Mouse (Mus musculus): ENCODE data around the gene Rasgrf2. TPM values are rescaled to one million over a fixed set of nuclear protein-coding genes. Genes with fewer than 3 reads are reported as not detected.

Rasgrf2 gene
- total RNA-seq, 2 experiments from 2014 or later: 214 to 247 TPM

DNA sequence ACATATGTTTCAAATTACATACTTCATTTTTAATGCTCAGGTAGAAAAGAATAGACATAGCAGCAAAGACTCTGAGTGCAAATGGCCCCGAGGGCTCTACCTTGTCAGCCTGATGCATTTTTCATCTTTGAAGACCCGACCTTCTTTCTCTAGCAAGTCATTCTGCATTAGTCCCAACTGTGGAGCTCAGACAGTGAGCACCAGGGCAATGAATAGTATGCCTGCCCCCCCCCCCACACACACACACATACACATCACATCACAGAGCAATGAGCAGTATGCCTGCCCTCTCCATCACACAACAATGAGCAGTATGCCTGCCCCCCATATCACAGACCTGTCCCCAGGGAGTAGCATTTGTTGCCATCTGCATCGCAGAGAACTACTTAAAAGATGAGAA lies 80.2 kb downstream of the Rasgrf2 start:
- DNase-seq (ENCODE audit: low spot score in 2 of 2): no peak

DNA sequence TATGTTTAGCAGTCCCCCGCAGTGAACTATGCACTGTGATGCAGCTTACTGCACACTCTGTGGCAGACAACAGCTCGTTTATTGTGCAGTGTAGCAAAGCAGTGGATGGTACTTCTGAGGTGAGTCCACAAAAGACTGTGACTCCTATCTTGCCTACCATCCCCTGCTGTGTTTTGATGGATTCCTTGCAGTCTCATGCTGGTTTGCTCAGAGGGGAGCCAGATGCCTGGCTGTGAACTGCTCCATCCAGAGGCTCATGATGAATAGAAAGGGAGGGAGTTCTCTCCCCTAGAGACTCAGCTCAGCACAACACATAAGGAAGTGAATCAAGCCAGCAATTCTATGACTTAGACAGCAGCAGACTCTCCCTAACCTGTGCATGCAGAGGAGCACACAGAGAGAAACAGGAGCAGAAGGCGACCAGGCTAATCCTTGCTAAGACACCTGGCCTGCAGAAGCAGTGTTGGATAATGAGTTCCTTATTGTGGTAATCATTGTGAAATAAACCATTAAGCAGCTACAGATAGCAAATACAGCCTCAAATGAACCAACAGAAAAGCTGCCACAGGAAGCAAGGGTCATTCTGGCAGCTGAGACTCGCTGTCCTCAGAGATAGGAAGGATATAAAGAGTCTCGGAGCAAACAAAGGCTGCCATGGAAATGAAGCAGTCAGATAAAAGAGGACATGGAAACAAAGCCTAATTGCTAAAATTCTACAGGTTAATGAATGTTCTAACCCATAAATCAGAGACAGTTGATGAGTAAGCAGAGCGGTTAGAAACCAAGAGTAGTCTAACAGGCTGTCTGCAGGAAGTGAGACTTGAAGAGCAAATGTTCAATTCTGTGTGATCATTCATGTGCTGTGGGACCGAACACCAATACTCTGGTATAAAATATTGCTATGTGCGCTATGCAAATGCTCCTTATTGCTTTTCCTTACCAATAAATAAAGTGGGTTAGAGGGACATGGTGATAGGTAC lies 89.6 kb downstream of the Rasgrf2 start:
- DNase-seq (ENCODE audit: low spot score in 2 of 2): no peak

DNA sequence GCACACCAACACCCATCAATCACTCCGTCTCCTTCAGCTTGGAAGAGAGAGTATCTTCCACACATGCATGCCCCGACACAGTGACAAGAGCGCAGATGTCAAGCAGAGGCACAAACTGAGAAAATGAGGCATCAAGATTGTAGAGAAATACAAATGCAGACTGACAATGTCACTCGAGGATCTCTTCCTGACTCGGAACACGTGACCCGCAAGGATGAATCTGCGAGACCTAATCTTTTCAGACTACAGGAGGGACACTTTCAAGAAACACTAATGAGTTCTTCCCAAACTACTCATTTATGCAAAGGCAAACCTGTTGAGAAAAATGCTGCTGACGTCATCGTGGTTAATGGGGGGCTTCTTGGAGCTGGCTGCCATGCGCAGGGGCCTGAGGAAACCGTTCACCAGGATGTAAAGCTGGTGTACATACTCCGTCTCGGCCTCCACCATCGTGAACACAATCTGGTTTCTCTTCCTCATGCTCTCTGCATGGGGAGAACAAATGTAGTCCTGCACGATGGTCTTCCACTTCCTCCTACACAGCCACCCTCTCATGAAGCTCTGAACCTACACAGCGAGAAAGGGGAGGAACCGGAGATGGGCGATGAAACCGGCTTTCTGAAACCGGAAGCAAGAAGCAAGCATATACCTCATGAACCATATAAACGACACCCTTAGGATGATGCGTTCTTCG lies 100.9 kb downstream of the Rasgrf2 start:
- no peak for DNase-seq (ENCODE audit: low spot score in 2 of 2)

DNA sequence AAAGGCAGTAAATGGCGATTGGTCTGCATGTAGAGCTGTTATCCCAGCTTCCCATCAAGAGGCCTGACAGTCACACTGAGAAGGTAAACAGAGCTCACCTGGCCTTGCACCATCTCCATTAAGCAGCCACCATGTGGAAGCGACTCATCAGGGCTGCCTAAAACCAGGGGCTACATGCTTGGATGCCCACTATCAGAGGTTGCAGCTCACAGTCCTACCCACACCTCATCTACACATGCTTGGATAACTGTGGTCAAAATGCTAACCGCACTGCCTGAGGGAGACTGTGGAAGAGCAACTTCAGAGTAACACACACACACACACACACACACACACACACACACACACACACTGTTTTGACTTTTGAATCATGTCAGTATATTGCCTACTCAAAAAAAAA lies 101.8 kb downstream of the Rasgrf2 start:
- DNase-seq (ENCODE audit: low spot score in 2 of 2): no peak

DNA sequence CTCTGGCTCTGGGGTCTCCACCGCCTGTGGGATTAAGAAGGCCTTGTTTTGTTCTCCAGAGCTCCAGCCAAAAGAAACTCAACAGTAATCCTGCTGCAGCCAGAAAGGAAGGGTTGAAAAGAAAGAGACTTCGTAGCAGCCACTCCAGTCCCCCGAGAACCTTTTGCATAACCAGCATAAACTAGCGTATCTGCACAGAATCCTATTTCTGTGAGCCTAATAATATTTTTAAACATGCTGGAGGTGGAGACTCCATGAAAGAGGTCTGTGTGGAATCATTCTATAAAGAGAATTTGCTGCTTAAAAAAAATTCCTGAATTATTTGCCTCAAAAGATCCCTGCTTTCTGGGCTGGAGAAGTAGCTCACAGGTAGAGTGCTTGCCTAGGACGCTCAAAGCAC lies 103.5 kb downstream of the Rasgrf2 start:
- DNase-seq (ENCODE audit: low spot score in 2 of 2): no peak

DNA sequence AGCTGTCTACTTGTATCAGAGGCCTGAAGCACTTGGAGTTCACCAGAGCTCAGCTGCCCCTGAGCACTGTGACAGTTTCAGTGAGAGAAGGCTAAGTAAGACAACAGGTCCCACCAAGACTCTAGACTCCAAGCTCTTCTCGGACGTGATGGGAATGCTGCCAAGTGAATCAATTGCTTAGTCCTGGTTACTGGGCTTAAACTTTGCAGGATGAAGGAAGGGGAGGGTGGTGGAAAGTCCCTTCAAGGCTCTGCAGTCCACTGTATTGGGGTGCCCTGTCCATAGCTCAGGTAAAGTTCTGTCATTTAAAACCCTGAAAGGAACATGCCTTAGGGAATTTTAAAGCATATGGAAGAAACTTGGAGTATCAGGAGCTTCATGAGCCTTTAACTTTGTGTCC lies 104.8 kb downstream of the Rasgrf2 start:
- DNase-seq (ENCODE audit: low spot score in 2 of 2): no peak

DNA sequence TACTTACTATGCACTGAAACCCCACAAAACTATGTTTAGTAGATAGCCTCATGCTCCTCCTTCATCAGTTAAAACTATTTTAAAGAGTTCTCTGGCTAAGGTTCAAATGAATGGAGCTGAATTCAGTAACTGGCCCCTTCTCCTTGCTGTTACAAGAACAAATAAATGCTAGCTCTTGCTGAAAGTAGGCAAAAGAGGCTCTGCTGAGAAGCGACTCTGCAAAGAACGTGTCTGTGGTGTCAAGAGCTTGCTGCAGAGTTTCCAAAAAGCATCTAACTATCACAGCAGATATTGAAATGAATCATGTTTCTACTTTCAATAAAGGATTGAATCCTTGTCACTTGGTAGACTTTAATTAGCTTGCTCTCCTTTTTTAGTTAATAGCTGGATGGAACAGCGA lies 106.3 kb downstream of the Rasgrf2 start:
- DNase-seq (ENCODE audit: low spot score in 2 of 2): no peak

DNA sequence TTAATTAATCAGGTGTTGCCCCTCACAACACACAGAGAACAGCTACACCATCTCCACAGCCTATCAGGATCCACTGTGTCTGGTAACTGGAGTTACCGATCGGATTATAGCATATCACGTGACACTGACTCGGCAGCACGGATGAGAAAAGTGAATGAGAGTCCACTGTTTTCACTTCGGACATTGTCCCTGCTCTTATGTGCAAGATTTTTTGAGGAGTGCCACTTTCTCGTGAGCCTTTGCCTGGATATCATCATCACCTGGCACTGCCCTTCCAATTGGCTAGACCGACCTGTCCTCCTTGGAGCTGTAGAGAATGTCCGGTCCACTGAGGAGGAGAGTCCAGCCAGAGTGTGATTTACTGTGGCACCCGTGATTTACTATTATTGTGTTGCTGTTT lies 109.3 kb downstream of the Rasgrf2 start:
- DNase-seq (ENCODE audit: low spot score in 2 of 2): peak in 1 of 2 experiments; percentile 0

DNA sequence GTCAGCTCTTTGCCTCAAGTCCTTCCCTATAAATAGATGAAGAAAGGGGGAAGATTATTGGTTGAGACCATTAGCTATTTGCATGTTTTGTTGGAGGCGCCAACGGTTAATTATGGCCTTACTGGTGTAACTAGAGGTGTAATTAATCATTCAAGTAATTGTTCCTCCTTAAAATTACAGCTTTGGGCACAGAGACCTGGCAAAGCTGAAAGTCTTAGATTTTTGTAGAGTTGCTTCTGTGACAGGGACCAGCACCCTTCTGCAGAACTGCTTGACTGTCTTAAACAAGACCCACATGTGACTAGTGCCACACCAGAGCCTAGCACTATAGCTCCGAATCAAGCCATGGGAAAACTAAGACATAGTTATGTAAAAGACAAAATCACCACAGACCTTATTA lies 134.5 kb downstream of the Rasgrf2 start:
- no peak for DNase-seq (ENCODE audit: low spot score in 2 of 2)

DNA sequence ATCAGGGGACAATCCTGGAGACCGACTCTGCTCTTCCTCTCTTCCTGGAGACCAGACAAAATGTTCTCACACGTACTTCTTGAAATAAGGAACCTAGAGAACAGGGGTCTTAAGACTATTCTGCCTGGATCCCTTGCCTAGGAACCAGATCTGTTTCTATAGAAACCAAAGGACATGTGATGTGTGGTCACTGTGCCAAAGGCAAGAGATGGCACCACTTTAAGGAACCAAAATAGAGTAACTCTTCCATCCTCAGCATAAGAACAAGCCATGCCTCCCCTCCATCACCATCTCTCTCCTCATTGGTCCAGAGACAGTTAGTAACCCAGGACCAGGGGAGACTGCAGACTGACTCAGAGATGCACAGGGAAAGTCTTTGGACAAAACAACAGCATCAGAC lies 140.0 kb downstream of the Rasgrf2 start:
- DNase-seq (ENCODE audit: low spot score in 2 of 2): no peak

DNA sequence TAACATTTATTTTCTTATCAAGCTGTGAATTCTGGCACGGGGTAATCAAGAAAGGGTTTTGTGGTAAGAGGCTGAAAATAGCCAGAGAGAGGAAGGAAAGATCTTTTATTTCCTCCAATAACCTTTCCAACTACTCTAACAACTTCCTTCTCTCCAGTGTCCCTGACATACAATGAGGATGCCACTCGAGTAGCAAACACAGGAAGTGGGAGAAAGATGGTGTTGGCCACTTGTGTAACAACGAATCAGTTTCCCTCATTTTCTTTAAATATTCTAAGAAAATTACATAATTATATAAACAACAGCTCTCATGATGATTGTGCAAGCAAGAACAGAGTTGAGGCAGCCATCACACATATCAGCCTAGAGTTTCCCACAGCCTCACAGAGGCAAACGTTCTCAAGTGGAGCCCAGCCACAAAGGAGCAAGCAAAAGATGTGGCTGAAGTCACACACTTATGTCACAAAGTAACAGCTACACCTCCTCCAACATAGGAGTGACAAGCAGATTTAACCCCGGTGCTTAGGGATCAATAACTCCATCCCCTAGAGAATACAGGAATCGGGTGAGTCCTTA lies 140.7 kb downstream of the Rasgrf2 start:
- no peak for DNase-seq (ENCODE audit: low spot score in 2 of 2)

DNA sequence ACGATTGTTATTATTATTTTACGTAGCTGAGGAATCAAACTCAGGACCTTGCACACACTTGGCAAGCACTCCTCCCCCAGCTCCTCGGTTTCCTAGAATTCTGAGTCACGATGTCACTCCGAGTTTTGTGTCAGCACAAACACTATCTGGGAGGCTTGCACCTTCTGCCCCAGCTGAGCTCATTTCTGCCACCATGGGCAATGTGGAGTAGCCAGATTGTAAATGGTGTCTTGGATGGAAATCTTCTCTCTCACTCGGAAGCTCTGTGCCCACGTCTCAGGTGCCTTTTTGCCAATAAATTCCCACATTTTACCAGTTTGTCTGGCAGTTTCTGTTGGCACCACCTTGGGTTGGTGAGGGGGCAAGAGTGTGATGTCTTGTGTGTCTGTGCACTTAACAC lies 143.1 kb downstream of the Rasgrf2 start:
- DNase-seq (ENCODE audit: low spot score in 2 of 2): peak in 1 of 2 experiments; percentile 44

DNA sequence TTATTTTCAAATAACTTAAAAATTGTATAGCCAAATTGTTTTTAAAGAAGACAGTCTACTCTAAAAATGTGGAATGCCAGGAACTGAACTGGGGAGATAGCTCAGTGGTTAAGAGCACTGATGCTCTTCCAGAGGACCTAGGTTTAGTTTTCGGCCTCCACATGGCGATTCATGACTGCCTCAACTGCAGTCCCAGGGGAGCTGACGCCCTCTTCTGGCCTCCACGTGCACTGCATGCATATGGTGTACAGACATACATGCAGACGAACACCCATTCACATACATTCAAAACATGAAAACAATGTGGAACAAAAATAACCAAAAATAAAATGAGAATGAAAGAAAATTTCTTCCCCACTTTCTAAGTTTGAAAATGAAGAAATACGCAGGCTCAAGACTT lies 144.5 kb downstream of the Rasgrf2 start:
- DNase-seq (ENCODE audit: low spot score in 2 of 2): no peak

DNA sequence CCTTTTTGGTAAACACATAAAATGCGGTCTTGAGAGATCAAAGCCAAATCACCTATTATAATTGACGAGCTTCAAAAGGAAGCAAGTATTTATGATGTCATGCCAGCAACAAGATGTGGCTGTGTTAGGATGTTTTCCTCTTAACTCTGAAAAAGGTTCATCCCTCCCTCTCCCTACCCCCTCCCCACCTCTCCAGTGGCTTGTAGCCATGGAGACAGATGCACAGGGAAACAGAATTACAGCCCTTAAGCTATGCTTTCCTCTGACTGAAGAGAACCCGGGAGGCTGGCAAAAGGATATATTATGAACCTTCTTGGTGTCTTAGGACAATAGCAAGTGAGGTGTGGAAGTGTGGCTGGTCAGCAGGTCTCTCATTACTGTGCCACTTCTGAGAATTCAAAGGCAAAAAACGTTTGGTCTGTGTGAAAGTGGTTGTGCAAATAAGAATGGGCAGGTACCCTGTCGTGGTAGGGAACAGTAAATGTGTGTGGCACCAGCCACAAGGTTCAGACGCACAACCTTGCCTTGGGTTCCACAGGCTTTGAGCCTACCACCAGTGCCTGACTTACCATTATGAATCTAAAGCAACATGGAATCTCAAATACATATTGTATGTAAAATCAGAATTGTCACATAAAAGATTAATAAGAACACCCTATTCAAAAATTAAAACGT lies 145.4 kb downstream of the Rasgrf2 start:
- DNase-seq (ENCODE audit: low spot score in 2 of 2): no peak

DNA sequence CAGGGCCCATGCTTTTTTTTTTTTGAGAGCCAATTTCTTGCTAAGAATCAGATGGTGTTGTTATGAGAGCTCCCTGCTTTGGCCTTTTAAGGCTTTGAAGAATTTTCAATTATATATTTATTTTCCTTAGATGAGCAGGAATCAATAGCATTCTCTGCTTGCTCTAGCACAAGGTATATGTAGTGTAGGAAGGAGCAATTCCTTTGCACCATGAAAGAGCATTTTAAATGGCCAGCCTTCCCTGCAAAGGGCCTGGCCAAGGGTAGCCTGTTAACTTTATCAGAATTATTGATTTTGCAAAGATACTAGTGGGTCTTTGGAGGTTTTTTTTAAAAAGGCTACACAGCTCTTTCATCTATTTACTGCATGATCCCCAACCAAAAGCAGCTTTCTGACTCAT lies 146.4 kb downstream of the Rasgrf2 start:
- DNase-seq (ENCODE audit: low spot score in 2 of 2): no peak

DNA sequence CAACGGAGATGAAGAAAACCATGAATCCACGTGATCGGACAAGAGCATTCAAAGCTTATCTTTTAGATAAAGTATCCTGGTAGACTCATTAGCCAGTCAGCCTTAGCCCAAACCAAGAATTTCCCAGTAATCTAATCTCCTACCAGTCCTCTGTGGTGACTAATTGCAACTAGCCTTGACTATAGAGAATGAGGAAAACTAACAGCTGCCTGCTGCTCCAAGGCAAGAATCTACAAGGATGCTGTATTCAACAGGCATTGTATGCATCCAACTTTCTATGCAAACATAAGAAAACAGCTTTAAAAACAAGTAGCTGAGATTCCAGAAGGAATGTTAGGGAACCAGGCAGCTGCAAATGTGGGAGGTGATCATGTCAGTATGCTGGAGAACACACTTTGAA lies 149.4 kb downstream of the Rasgrf2 start:
- no peak for DNase-seq (ENCODE audit: low spot score in 2 of 2)

DNA sequence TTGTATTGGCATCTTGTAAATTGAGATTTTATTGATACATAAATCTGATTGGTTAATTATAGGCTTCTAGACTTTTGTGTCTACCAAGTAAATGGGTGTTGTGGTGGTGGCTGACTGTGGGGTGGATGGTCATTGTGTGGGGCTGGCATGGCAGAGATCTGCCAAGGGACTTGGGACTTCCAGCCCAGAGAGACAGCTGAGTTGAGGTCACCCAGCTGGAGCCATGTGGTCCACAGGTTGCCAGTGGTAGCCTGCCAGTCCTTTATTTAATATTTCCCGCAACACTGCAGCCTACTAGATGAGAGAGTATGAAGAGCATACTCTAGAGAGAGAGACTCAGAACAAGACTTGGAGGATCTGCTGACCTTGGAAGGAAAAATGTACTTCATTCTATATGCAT lies 150.0 kb downstream of the Rasgrf2 start:
- DNase-seq (ENCODE audit: low spot score in 2 of 2): no peak

DNA sequence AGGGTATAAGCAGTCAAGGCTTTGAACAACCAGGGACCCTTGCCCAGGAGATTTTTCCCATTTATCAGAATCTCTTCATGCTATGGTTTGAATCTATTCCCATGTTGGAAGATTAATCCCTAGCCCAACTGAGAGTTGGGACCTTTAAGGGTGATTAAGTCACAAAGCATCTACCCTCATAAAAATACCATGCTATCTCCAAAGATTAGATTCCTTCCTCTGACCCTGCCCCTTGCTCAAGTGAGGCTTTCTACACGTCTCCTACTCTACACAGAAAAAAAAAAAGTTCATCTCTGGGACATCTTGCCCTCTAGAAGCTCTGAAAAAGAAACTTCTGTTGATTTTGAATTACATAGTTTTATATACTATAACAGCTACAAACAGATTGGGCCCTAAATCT lies 154.5 kb downstream of the Rasgrf2 start:
- no peak for DNase-seq (ENCODE audit: low spot score in 2 of 2)

DNA sequence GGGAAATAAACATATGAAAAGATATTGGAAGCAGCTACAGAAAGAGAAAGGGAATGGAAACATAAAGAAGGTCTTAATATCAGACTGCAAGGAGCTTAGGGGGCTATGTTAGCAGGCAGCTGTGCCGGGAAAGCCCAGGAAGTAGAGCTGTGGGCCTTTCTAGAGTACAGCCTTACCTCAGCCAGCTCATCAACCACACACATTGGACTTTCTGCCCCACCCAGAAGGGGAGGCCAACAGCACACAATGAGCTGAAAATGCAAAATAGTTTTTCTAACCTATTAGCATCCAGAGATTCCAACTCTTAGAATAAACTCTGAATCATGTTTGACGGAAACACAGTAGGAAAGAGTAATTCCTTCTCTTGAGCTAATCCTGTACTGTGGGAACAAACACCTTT lies 154.9 kb downstream of the Rasgrf2 start:
- DNase-seq (ENCODE audit: low spot score in 2 of 2): no peak

DNA sequence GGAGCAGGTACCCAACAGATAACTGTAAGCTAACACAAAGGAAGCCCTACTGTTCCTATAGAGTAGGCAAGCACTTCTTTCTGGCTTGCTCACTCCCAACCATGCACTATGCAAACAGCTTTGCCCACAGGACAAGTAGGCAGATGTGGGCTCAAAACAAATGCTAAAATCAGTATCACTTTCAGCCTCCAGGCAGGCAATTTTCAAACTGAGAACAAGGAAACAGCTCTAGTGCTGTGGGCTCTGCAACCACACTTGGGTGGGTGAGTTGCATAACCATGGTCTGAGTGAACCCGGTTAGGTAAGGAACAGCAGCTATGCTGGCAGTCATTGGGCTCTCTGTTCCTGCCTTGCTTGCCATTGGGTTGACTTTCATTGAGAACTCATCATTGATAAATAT lies 157.3 kb downstream of the Rasgrf2 start:
- DNase-seq (ENCODE audit: low spot score in 2 of 2): peak; percentile 59 to 79

DNA sequence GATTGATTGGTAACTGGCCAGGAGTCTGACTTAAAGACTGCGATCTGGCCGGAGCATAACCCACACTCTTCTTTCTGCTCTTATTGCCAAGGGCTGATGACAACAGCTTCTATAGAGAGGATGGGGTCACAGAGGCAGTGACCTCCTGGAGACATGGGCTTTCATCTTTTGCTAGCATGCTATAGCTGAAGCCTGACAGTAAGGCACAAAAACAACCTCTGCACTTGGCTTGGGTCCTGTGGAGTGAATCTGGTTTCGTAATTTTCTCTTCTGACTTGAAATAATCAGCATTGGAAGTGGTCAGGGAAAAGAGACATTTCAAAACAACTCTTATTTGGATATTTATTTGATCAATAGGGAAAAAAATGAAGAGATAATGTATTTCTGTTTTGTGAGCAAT lies 160.2 kb downstream of the Rasgrf2 start:
- no peak for DNase-seq (ENCODE audit: low spot score in 2 of 2)

DNA sequence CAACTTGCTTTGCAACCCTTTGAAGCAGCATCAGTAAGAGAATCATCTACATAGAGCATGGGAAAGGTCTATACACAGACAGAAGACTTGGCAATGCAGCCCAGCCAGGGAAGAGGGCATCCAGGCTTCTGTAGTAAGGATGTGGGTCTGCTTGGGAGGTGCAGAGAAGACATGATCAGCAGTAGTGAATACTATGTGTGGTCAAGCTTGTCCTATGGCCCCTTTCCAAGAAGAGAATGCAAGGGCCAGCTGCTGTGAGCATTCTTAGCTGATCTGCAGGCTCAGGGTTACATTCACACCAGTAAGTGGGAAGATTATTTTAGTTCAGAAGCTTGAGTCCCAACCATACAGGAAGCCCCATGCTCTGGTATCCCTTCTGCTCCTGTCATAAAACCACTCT lies 175.0 kb downstream of the Rasgrf2 start:
- DNase-seq (ENCODE audit: low spot score in 2 of 2): no peak
